Mouse (Mus musculus): ENCODE measurements around the gene Skap1.

DNA sequence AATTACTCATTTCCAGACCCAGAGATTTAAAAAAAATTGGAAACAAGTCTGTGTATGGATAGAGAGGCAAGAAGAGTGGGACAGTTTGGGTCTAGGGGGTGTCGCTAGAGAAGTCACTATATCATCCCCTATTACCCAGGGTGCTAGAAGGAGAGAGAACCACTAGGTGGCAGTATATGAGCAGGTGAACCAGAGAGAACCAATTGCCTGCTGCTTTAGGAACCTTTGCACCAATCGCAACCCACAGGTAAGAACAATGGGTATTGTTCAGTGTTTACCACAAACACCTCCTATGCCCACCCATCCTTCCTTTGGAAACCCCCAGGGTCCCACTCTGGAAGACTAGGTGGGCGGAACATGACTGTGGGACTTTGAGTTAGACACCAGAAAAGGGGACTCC, 295.6 kb downstream of the Skap1 start:
- TF ChIP-seq CTCF (conservative IDR thresholded peaks at IDR 0.05; ENCODE audit: insufficient read depth, insufficient read length, low read depth, low read length) = peak; percentile 78
- no peak for TF ChIP-seq POLR2A (IDR thresholded peaks at IDR 0.05; ENCODE audit: low read depth, low read length)
